Mouse (Mus musculus) bone marrow, adult 2 months (tissue): Measurements from ENCODE around the gene Nxn.

Experiments
- CTCF ChIP-seq: fragments of 200-500 bp; IDR thresholded peaks from 2 replicates; pipeline ENCODE4 v1.5.1; 2011; ENCODE audit warnings: low read length, control low read depth; ENCODE audit not compliant: control insufficient read depth, insufficient read depth
- POLR2A ChIP-seq: fragments of 200-500 bp; IDR thresholded peaks from 2 replicates; pipeline ENCODE4 v1.6.1; 2011; ENCODE audit warnings: low read depth, mild to moderate bottlenecking, control low read depth, low read length, borderline replicate concordance; ENCODE audit not compliant: control insufficient read depth

DNA sequence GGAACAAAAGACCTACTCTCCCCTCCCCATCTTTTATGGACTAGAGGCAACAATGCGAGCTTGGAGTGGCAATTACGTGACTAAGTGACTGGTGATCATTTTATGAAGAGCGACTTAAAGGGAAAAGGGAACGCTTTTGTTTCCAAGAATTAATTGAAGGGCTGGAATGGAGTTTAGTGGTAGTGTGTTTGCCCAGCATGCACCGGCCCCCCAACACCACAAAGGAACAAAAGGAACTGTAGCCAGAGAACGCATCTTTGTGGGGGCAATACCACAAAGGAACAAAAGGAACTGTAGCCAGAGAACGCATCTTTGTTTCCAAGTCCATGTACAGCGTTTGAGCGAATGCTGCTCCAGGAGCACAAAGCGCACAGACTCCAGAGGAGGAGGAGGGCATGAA, 64.0 kb downstream of the Nxn start:
- no peak for TF ChIP-seq CTCF
- no peak for TF ChIP-seq POLR2A
